Mouse (Mus musculus) erythroblast, embryonic 14.5 days (primary cell): ENCODE results near the gene Otub2.

Experiments used
- GATA1 ChIP-seq: IDR thresholded peaks from 2 replicates; pipeline ENCODE4 v1.6.1; 2012; ENCODE audit warnings: low read length, inconsistent platforms, mixed read lengths
- TAL1 ChIP-seq: IDR thresholded peaks from 3 replicates; pipeline ENCODE4 v1.6.1; 2012; ENCODE audit warnings: low read length, inconsistent platforms, mixed read lengths

- TF ChIP-seq GATA1 (no peak), TAL1 (no peak)
Observed at GRCm38 (mm10) chr12:103391098-103391497, 2.6 kb downstream of the Otub2 start.
